Mouse (Mus musculus) spleen, postnatal 4 days (tissue): ENCODE results near the gene Ftl1.

Experiments
- DNase-seq, 2 experiments: peaks; one replicate each; pipeline ENCODE4 v3.0.0; 2022; ENCODE audit warnings: low spot score in 2 of 2

Ftl1 gene

DNA sequence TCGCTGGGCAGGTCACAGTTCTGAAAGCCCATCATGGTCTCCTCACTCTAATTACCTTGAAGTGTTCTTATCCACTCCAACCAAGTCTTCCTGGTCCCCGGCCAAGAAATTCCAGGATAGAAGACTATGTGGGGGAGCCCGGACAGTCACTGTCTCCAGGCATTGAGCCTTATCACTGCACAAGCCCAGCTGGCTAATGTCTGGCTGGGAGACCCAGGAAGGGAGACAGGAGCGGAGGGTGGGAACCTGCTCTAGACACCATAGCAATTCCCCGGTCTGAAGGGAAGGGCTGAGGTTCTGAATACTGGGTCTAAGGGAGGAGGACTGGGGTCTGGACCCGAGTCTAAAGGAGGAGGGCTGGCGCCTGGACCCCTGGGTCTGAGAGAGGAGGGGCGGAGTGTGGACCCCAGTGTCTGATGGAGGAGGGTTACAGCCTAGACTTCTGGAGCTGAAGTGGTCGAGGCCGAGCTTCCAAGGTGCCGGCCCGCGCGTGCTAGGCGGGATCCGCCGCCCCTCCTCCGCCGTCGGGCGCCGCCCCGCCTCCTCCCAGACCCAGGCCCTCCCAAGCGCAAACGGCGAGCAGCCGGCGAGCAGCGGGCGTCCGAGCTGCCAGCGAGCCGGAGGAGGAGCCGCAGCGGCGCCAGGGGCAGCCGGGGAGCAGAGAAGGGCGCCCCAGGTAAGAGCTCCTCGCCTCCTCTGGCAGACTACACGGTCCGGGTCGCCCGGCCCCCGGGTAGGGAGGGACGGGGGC lies 46.4 kb downstream of the Ftl1 start, which contains the start of gene Ntf5:
Gene Ntf5, plus strand, starts transcription at position 583 of the 751 bp plus-strand sequence.
- no peak for DNase-seq

DNA sequence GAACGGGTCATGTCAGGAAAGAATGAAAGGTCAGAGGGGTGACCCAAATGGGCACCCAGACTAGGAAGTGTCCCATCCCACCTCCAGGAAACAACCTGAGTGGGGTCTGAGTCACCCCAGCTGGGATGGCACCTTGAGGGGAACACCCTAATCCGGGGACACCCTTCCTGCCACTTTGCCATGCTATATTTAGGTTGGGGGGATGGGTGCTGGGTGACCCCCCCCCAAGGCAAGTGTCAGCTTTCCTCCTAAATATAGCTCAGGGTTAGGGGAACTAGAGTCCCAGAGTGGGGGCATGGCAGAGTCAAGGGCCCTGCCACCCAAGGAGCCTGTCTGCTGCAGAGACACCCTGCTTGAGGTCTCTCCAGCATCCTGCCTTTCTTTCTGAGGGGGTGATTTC lies 47.3 kb downstream of the Ftl1 start:
- DNase-seq: no peak

DNA sequence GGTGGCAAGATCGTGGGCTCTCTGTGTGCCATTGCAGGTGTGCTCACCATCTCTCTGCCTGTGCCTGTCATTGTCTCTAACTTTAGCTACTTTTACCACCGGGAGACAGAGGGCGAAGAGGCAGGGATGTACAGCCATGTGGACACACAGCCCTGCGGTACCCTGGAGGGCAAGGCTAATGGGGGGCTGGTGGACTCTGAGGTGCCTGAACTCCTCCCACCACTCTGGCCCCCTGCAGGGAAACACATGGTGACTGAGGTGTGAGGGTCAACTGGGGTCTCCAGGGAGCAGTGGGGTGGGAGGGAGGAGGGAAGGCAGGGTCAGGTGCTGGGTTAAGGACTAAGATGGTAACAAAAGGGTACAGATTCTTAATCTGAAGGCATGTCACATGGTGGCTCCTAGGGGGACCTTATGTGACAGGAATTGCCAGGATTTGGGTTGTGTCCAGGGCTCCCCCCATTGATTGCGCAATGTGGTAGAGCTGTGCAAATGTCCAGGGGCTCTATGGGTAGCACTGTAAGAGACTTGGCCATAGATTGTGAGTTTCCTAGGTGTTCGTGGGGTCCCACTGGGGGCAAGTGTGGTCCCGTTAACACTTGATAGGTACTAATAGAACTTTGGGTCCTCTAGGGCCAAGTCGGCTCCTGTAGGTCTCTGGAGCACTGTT lies 50.1 kb downstream of the Ftl1 start:
- peak in 1 of 2 experiments; percentile 55 for DNase-seq

DNA sequence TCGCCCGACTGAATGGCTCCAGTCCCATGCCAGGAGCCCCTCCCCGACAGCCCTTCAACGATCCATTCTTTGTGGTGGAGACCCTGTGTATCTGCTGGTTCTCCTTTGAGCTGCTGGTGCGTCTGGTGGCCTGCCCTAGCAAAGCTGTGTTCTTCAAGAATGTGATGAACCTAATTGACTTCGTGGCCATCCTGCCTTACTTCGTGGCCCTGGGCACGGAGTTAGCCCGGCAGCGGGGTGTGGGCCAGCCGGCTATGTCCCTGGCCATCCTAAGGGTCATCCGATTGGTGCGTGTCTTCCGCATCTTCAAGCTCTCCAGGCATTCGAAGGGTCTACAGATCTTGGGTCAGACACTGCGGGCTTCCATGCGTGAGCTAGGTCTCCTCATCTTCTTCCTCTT lies 50.7 kb downstream of the Ftl1 start:
- DNase-seq: peak in 1 of 2 experiments; percentile 59

DNA sequence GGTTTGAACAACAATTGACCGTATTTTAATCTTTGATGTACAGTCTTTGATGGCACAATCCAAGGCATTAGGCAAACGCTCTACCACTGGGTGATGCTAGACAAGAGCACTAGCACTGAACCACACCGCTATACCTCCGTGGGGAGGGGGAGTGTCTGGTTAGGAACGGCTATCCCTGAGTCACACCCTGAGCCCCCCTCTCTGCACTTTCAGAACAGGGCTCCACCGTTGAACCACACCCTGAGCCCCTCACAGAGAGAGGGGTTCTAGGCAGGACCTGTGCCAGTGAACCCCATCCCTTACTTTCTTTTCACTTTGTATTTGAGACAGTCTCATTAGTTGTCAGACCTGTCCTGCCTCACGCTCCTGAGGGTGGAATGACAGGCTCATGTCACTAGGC lies 51.3 kb downstream of the Ftl1 start:
- peak in 1 of 2 experiments; percentile 51 for DNase-seq
